Mouse (Mus musculus): Measurements from ENCODE around the gene Tbl2.

The Tbl2 gene

GRCm38 (mm10) chr5:135149053-135149819 is at the start of gene Tbl2:
Tbl2 (plus strand) TSS chr5:135149657.
- peak; percentile 99 for DNase-seq (ENCODE audit: low spot score)

GRCm38 (mm10) chr5:135100981-135101380 is 48.5 kb upstream of the Tbl2 start:
- DNase-seq (ENCODE audit: low spot score) = no peak

GRCm38 (mm10) chr5:135103999-135104660 is 45.3 kb upstream of the Tbl2 start:
- DNase-seq (ENCODE audit: low spot score) = no peak

GRCm38 (mm10) chr5:135106758-135107256 is 42.6 kb upstream of the Tbl2 start:
- peak; percentile 93 for DNase-seq (ENCODE audit: low spot score)

GRCm38 (mm10) chr5:135107521-135108501 is 41.6 kb upstream of the Tbl2 start:
- DNase-seq (ENCODE audit: low spot score) = peak; percentile 89

- no peak for DNase-seq (ENCODE audit: low spot score)
Observed at GRCm38 (mm10) chr5:135109017-135109416, 40.4 kb upstream of the Tbl2 start.

GRCm38 (mm10) chr5:135109426-135109825 is 40.0 kb upstream of the Tbl2 start:
- DNase-seq (ENCODE audit: low spot score) = no peak

- no peak for DNase-seq (ENCODE audit: low spot score)
Observed at GRCm38 (mm10) chr5:135109976-135110375, 39.5 kb upstream of the Tbl2 start.

- DNase-seq (ENCODE audit: low spot score) = no peak
Observed at GRCm38 (mm10) chr5:135113782-135114181, 35.7 kb upstream of the Tbl2 start.

GRCm38 (mm10) chr5:135115241-135115640 is 34.2 kb upstream of the Tbl2 start:
- DNase-seq (ENCODE audit: low spot score) = no peak

GRCm38 (mm10) chr5:135118589-135119081 is 30.8 kb upstream of the Tbl2 start:
- peak; percentile 81 for DNase-seq (ENCODE audit: low spot score)

- DNase-seq (ENCODE audit: low spot score) = no peak
Observed at GRCm38 (mm10) chr5:135120753-135121152, 28.7 kb upstream of the Tbl2 start.

GRCm38 (mm10) chr5:135126121-135126520 is 23.3 kb upstream of the Tbl2 start:
- DNase-seq (ENCODE audit: low spot score) = no peak

GRCm38 (mm10) chr5:135127669-135128068 is 21.8 kb upstream of the Tbl2 start:
- no peak for DNase-seq (ENCODE audit: low spot score)

- no peak for DNase-seq (ENCODE audit: low spot score)
Observed at GRCm38 (mm10) chr5:135129747-135130146, 19.7 kb upstream of the Tbl2 start.

- DNase-seq (ENCODE audit: low spot score) = no peak
Observed at GRCm38 (mm10) chr5:135133736-135134405, 15.6 kb upstream of the Tbl2 start.

- peak; percentile 57 for DNase-seq (ENCODE audit: low spot score)
Observed at GRCm38 (mm10) chr5:135134534-135134933, 14.9 kb upstream of the Tbl2 start.

- DNase-seq (ENCODE audit: low spot score) = no peak
Observed at GRCm38 (mm10) chr5:135139881-135140280, 9.6 kb upstream of the Tbl2 start.

GRCm38 (mm10) chr5:135144469-135144868 is 5.0 kb upstream of the Tbl2 start:
- DNase-seq (ENCODE audit: low spot score) = no peak

GRCm38 (mm10) chr5:135145532-135145931 is 3.9 kb upstream of the Tbl2 start:
- DNase-seq (ENCODE audit: low spot score) = no peak

GRCm38 (mm10) chr5:135145955-135146354 is 3.5 kb upstream of the Tbl2 start:
- no peak for DNase-seq (ENCODE audit: low spot score)
